Mouse (Mus musculus) heart, adult 8-10 months (tissue): Measurements from ENCODE around the gene Ppp1r16b. TPM values are rescaled to one million over a fixed set of nuclear protein-coding genes. Genes with fewer than 3 reads are reported as not detected.

Experiments
- DNase-seq: peaks from one replicate; pipeline ENCODE4 v3.0.0; 2022; ENCODE audit warnings: low spot score
- total RNA-seq, 4 experiments: library from RNA; stranded (reverse); gene quantifications; 2 replicates each; pipeline ENCODE4 v1.2.4; 2022

The Ppp1r16b gene
- 10 to 100 TPM in 2 of 4 experiments, 1 to 10 TPM in 2; 7.8 to 12.3 (median 10.1) TPM for total RNA-seq

DNA sequence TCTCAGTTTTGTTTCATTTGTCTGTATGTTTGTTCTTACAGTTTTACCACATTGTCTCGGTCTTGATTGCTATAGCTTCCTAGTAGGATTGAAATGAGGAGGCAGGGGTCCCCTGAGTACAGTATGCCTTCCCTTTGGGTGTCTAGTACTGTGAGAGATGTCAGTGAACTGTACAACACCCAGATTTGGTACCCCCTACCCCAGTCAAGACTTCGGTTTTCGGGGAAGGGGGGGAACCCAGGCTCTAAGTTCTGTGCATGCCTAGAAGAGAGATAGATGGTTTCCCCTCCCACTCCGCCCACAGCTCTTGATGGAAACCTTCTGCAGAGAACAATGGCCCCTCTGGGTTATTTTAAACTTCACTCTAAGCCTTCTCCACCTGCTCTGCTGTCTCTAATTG lies at the start of gene Ppp1r16b:
Ppp1r16b (plus strand) TSS at position 301 of the 400 bp plus-strand sequence.
- DNase-seq, result no peak

DNA sequence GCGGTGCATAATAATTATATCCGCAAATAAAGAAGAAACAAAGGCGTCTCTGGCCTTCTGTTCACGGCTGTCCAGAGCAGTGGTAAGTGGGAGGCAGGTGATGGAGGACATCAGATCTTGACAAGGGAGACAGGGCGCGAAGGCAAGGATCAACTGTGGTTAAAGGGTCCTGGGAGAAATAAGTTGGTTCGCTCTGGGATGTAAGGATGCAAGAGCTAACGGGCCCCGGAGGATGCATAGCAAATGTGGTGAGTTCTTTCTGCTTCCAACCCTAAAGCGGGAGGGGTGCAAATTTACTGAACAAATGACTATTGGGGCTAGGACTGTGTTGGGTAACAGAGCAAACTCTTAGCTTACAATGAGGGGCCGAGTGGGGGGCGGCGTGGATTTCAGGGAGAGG lies 49.5 kb upstream of the Ppp1r16b start:
- DNase-seq, result no peak

DNA sequence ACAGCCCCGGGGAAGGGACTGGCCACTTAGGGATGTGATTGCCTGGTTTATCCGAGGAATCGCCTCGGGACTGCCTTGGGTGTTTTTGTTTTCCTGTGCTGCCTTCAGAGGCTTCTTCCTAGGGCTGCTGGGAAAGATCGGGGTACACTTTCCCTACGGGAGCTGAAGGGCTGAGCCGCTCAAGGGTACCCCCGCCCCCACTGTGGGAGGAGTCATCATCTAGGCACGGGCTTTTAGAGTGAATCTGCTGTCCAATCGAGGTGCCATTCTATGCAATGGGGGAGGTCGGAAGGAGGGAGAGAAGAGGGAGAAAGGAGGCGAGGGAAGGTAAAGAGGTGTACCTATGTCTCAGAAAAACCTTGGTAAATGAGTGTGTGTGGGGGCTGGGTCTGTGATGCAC lies 48.9 kb upstream of the Ppp1r16b start:
- DNase-seq, result no peak

GRCm38 (mm10) chr2:158616790-158617189 lies 48.4 kb upstream of the Ppp1r16b start:
- no peak for DNase-seq

- DNase-seq, result peak; percentile 94
Observed at GRCm38 (mm10) chr2:158624718-158625222, 40.4 kb upstream of the Ppp1r16b start, which contains the start of gene Actr5. Gene Actr5, plus strand, starts transcription at chr2:158624888.

- DNase-seq, result no peak
Observed at GRCm38 (mm10) chr2:158625231-158625630, 40.0 kb upstream of the Ppp1r16b start.

- DNase-seq, result no peak
Observed at GRCm38 (mm10) chr2:158625697-158626096, 39.5 kb upstream of the Ppp1r16b start.

DNA sequence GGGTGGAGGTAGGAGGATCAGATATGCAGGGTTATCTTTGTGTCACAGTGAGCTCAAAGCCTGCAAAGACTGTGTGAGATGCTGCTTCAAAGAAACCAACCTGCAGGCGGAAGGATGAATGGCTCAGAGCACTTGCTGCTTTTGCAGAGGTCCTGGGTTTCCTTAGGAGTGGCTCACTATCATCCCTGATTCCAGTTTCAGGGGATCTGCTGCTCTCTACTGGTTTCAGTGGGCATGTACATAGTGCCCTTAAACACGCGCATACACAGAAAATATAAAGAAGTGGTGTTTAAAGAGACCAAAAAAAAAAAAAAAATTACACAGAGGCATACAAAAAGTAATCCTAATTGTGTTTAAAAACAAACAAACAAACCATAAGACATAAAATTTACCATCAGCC lies 36.3 kb upstream of the Ppp1r16b start:
- DNase-seq, result no peak

DNA sequence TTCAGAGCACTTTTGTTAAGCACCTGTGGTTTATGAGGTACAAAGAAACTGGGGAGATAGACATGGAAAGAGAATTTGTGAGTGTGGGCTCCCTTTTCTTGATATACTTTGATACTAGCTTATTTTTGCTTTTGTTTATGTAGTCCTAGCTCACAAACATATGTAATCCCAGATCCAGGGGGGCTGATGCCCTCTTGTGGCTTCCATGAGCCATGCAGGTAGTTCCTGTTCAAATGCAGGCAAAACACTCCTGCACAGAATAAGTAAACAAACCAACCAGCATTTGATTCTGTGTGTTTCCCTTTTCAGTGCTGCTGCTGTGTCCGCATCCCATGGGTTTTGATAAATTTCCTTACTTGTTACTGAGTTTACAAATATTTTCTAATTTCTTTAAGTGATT lies 35.8 kb upstream of the Ppp1r16b start:
- DNase-seq, result no peak

DNA sequence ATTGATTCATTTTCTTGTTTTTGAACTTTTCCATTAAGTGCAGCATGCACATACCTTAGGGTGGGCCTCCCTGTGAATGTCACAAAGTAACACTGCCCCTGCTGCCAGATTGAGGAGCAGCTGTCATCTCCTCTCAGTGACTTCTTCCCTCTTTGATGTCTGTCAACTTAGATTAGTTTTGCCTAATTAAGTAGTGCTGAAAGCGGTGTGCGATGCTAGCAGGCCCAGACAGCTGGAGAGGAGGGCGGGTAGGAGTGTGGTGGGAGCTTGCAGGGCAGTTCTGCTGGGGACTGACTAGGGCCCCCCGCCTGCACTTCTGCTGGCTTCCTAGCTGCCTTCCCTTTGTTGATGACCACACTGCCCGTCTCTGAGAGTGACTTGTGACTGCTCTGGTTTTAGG lies 33.3 kb upstream of the Ppp1r16b start:
- no peak for DNase-seq

- peak; percentile 53 for DNase-seq
Observed at GRCm38 (mm10) chr2:158641869-158642268, 23.3 kb upstream of the Ppp1r16b start.

GRCm38 (mm10) chr2:158642587-158642986 lies 22.6 kb upstream of the Ppp1r16b start:
- DNase-seq, result no peak

DNA sequence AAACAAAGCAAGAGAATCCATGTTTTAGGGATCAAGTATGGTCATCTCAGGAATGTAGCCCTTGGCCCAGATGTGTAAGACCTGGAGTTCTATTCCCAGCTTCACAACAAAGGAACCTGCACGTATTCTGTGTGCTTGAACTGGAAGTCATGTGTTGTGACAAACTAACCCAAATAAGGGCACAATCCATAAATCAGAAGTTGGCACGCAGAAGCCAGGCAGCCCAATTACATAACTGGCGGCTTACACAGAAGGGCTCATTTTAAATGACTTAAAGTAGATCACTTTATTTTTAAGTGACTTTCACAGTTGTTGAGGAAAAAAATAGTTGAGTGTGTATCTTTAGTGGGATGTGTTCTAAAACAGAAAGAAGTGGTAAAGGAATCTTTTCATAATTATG lies 21.4 kb upstream of the Ppp1r16b start:
- DNase-seq, result no peak

DNA sequence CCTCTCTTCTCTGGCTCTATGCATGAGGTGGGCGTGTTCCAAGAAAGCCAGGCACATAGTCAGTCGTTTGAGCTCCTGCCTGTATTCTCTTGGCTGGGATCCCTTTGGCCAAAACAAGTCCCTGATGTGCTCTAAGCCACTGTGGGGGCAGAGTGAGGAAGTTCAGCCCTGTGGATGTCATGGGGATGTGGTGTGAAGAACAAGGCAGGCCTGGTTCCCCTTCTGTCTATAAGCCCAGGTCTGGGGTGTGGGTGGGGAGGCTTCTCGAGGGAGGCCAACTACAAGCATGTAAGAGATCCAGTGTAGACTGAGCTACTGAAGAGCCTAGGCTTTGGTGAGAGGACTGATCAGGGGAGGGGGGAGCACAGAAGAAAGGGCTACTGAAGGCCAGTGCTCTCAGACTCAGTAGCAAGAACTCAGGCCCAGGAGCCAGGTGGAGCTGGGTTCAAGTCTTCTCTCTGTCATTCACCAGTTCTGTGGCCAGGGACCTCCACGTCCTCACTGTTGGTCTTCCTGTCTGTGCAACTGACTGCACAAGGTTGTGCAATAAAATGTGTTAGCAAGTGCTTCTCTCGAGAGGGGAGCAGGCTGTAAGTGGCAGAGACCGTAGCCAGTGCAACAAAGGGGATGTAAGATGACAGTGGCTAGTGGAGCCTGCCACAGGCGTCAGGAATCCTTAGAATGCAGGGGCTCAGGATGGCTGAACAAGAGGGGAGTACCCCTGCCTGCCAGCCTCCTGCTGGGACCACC lies 13.9 kb upstream of the Ppp1r16b start:
- DNase-seq, result no peak

DNA sequence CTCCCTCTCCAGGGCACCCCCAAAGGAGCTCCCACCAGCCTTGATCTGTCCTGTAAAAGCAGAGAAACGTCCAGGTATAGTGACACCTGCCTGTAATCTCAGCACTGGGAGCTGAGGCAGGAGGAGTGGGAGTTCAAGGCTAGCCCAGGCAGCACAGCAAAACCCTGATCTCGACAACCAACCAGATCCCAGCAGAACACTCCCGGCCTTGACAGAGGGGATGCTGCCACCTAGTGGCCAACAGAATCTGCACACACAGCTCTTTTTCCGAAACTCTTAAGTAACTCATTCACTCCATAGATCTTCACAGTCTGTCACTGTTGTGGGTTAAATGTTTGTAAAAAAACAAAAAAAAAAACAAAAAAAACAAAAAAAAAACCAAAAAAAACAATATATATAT lies 12.2 kb upstream of the Ppp1r16b start:
- peak; percentile 58 for DNase-seq

- DNase-seq, result peak; percentile 49
Observed at GRCm38 (mm10) chr2:158654717-158655116, 10.5 kb upstream of the Ppp1r16b start.

- DNase-seq, result no peak
Observed at GRCm38 (mm10) chr2:158655806-158656205, 9.4 kb upstream of the Ppp1r16b start.

DNA sequence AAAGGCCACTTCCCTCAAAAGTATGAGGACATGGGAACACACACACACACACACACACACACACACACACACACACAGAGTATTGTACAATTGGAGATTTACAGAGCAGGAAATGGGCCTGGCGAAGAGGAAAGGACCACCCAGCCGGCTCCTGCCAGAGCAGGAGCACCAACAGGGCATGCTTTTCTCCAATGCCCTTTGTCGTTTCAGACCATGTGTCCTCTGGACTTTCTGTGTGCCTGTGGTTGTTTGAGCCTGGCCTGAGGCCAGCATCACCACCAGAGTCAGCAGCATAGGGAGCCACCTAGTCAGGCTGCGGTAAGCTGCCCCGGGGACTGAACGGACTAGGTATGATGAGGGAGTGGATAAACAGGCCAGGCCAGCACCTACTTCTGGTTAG lies 6.4 kb upstream of the Ppp1r16b start:
- DNase-seq, result no peak

GRCm38 (mm10) chr2:158659346-158659745 lies 5.9 kb upstream of the Ppp1r16b start:
- no peak for DNase-seq

DNA sequence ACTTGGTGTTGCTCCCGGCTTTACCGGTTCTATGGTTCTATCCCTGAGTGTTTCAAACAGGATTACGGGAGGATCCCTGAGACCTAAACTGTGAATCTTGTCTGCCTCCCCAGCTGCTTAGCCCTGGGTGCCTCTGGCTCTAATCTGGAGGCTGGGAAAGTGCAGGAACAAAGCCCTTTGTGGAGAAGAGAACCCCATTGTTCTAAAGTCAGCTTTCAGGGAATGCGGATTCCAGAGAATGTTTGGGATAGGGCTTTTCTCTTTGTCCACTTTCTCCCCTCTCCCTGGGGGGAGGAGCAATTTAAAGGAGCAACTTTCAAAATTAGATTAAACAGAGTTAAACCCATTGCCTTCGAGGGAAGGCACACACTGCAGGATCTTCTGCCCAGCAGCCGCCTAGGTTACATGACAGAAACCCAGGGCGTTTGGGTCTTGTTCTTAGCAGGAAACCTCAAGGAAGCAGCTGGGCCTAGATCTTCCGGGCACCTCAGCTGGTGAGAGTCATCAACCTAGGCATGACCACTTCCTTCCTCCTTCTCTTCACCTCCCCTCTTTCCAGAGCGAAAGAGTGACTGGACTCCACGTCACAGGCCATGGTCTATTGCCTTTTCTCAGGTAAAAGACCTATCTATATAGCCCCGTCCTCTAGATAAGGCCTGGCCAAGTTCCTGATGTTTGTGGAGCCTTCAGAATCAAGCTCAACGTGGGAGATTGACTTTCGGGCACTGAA lies 1.0 kb downstream of the Ppp1r16b start:
- DNase-seq, result no peak

GRCm38 (mm10) chr2:158667022-158667670 lies 1.9 kb downstream of the Ppp1r16b start:
- peak; percentile 67 for DNase-seq
